Comparison of ENCODE assay signal across 8 mouse cellular contexts in genomic region chr6:72534035-72534809, GRCm38 (mm10). TPM values are rescaled to one million over a fixed set of nuclear protein-coding genes. Genes with fewer than 3 reads are reported as not detected.
DNase-seq lines count a peak whose midpoint lies in the region; ATAC-seq lines count a peak whose summit lies in the region.

No protein-coding gene starts in this region.

- no peak overlapping the region; the same call in 1 of the 2 replicates for H3K9ac ChIP-seq in limb, embryonic 12.5 days (replicated peaks)
- no peak overlapping the region for H3K9ac ChIP-seq in midbrain, embryonic 15.5 days

- no peaks in the 10 kb centered on the region for H3K27me3 ChIP-seq in limb, embryonic 12.5 days
- no peaks in the 10 kb centered on the region for H3K27me3 ChIP-seq in midbrain, embryonic 15.5 days (replicated peaks)

- no peak overlapping the region for H3K4me3 ChIP-seq in limb, embryonic 12.5 days (replicated peaks)
- no peak overlapping the region for H3K4me3 ChIP-seq in midbrain, embryonic 15.5 days

- H3K27ac ChIP-seq in limb, embryonic 12.5 days = peak overlapping the region; percentile 71
- H3K27ac ChIP-seq in midbrain, embryonic 15.5 days = 0 out of 2 replicates have a peak overlapping the region, but pooled peaks have one; percentile 61

- DNase-seq in 3134 (ENCODE audit: extremely low read depth, insufficient read length, low spot score) (peak; percentile 32), R1 (ENCODE audit: low read depth, low spot score) (peak; percentile 83)
- peak; percentile 65 to 84 for DNase-seq in cerebellum, postnatal 4 days (ENCODE audit: low spot score in 2 of 2)
- peak; percentile 48 for DNase-seq in gastrocnemius, postnatal 25 days
- peak; percentile 87 for DNase-seq in induced T-regulatory cell, adult 2 months (ENCODE audit: low read depth)
- peak; percentile 41 to 53 for DNase-seq in spleen, postnatal 36 days (ENCODE audit: low spot score in 2 of 2)

- H3K4me2 ChIP-seq in limb, embryonic 12.5 days = no peak overlapping the region
- H3K4me2 ChIP-seq in midbrain, embryonic 15.5 days = no peak overlapping the region

- 21% methylated on average over 9 of the region's 9 CpGs for WGBS in limb, embryonic 12.5 days
- 39% methylated on average over 9 of the region's 9 CpGs for WGBS in midbrain, embryonic 15.5 days

- no peaks in the 10 kb centered on the region for H3K36me3 ChIP-seq in limb, embryonic 12.5 days
- H3K36me3 ChIP-seq in midbrain, embryonic 15.5 days (replicated peaks) = no peaks in the 10 kb centered on the region

- H3K4me1 ChIP-seq in limb, embryonic 12.5 days (replicated peaks) = peaks cover 31% of the 10 kb centered on the region
- peaks cover 34% of the 10 kb centered on the region for H3K4me1 ChIP-seq in midbrain, embryonic 15.5 days

- H3K9me3 ChIP-seq in limb, embryonic 12.5 days = no peaks in the 10 kb centered on the region
- no peaks in the 10 kb centered on the region for H3K9me3 ChIP-seq in midbrain, embryonic 15.5 days

- peak; percentile 58 for ATAC-seq in limb, embryonic 12.5 days (ENCODE audit: insufficient number of reproducible peaks, insufficient read depth, low FRiP score, low TSS enrichment, low read depth)
- ATAC-seq in midbrain, embryonic 15.5 days (replicated peaks) = peak; percentile 59

RNA-seq across cellular contexts. Expression of gene Capg, which starts 10.0 kb away (rescaled TPM):
- 10 to 100 TPM in 1 of 2 experiments, 1 to 10 TPM in 1; 8.1 to 10.5 TPM for total RNA-seq in gastrocnemius, postnatal 25 days (2021)
- polyA plus RNA-seq in limb, embryonic 12.5 days (2016; fragmentation: Nextera tagmentation; extraction: Ambion mirVana) = 26.2 and 27.4 TPM in 2 replicates
- polyA plus RNA-seq in midbrain, embryonic 15.5 days (2015; fragmentation: Nextera tagmentation; extraction: Ambion mirVana) = 5.8 and 7.8 TPM in 2 replicates

RNA-seq across cellular contexts. Expression of gene Sh2d6, which starts 12.7 kb away (rescaled TPM):
- 1 to 10 TPM in 1 of 2 experiments, under 1 TPM in 1; 1.00 to 1.3 TPM for total RNA-seq in gastrocnemius, postnatal 25 days (2021)
- polyA plus RNA-seq in limb, embryonic 12.5 days (2016; fragmentation: Nextera tagmentation; extraction: Ambion mirVana) = 0.18 TPM in 2 replicates
- 0.65 and 0.91 TPM in 2 replicates for polyA plus RNA-seq in midbrain, embryonic 15.5 days (2015; fragmentation: Nextera tagmentation; extraction: Ambion mirVana)

Comparison
In these comparisons a context has a peak if more than half of its experiments do, and no peak if none do; other contexts are left out.
1. DNase-seq: peak in every context shown above with its lines; median percentile 87 in induced T-regulatory cell, adult 2 months; 83 in R1; 74 in cerebellum, postnatal 4 days; 48 in gastrocnemius, postnatal 25 days; 47 in spleen, postnatal 36 days; 32 in 3134.